Mouse (Mus musculus): ENCODE measurements around the gene Ccr7. TPM values are rescaled to one million over a fixed set of nuclear protein-coding genes. Genes with fewer than 3 reads are reported as not detected.

Ccr7 gene
- polyA plus RNA-seq, 1 experiment from 2014 or later: 0.33 TPM

GRCm38 (mm10) chr11:99098924-99099323, 56.0 kb downstream of the Ccr7 start:
- H3K36me3 ChIP-seq (ENCODE audit: control insufficient read depth, insufficient read depth, low read length): no peaks in the 10 kb centered on the region
- ATAC-seq (ENCODE audit: low read depth): no peak
- WGBS: 93% methylated on average over 9 of the region's 9 CpGs

GRCm38 (mm10) chr11:99096996-99097774, 57.7 kb downstream of the Ccr7 start:
- peak overlapping the region; percentile 49 for H3K27ac ChIP-seq (replicated peaks; ENCODE audit: low read depth, low read length)
- H3K4me1 ChIP-seq (ENCODE audit: control insufficient read depth, insufficient read depth, low read length): peaks cover 8% of the 10 kb centered on the region; the same call in 1 of the 2 replicates
- H3K4me3 ChIP-seq (ENCODE audit: low read depth, low read length): no peak overlapping the region
- 44% methylated on average over 8 of the region's 8 CpGs for WGBS
- ATAC-seq (ENCODE audit: low read depth) (no peak), DNase-seq (ENCODE audit: low spot score) (no peak)
- no peaks in the 10 kb centered on the region for H3K9me3 ChIP-seq (ENCODE audit: control insufficient read depth, low read length)
- H3K9ac ChIP-seq (ENCODE audit: low read depth, low read length): no peak overlapping the region
- no peaks in the 10 kb centered on the region for H3K27me3 ChIP-seq (replicated peaks; ENCODE audit: control insufficient read depth, insufficient read depth, low read length)
- H3K36me3 ChIP-seq (ENCODE audit: control insufficient read depth, insufficient read depth, low read length): no peaks in the 10 kb centered on the region
- no peak overlapping the region for H3K4me2 ChIP-seq (ENCODE audit: low read depth, low read length)

More at GRCm38 (mm10) chr11:99098924-99099323, 56.0 kb downstream of the Ccr7 start:
- Histone ChIP-seq H3K27ac (replicated peaks; ENCODE audit: low read depth, low read length) (no peak overlapping the region), H3K9me3 (ENCODE audit: control insufficient read depth, low read length) (no peaks in the 10 kb centered on the region), H3K4me3 (ENCODE audit: low read depth, low read length) (no peak overlapping the region), H3K4me1 (ENCODE audit: control insufficient read depth, insufficient read depth, low read length) (peaks cover 8% of the 10 kb centered on the region; the same call in 1 of the 2 replicates), H3K4me2 (ENCODE audit: low read depth, low read length) (no peak overlapping the region), H3K9ac (ENCODE audit: low read depth, low read length) (no peak overlapping the region), H3K27me3 (replicated peaks; ENCODE audit: control insufficient read depth, insufficient read depth, low read length) (no peaks in the 10 kb centered on the region)
- no peak for DNase-seq (ENCODE audit: low spot score)

DNA sequence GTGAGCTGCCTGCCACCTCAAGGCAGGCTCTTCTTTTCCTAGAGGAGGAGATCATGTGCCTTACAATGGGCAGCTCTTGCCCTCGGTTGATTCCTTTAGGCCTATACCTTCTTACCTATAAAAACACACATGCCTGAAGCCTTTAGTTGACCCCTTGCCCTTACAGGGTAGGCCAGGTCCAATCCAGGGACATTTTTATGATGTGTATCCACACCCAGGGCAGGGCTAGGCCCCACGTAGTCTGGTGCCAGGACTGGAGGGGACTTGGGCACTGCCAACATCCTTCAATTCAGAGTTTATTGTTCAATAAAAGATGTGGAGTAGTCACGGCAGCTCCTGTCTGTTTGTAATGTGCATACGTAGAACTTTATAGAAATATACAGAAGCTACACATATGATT, 58.5 kb downstream of the Ccr7 start:
- WGBS: 72% methylated on average over 4 of the region's 4 CpGs
- ATAC-seq (ENCODE audit: low read depth): no peak
- DNase-seq (ENCODE audit: low spot score): no peak
- Histone ChIP-seq H3K36me3 (ENCODE audit: control insufficient read depth, insufficient read depth, low read length) (no peaks in the 10 kb centered on the region), H3K9ac (ENCODE audit: low read depth, low read length) (no peak overlapping the region), H3K4me3 (ENCODE audit: low read depth, low read length) (no peak overlapping the region), H3K4me2 (ENCODE audit: low read depth, low read length) (no peak overlapping the region), H3K27ac (replicated peaks; ENCODE audit: low read depth, low read length) (peak overlapping the region; percentile 70; the same call in 1 of the 2 replicates), H3K9me3 (ENCODE audit: control insufficient read depth, low read length) (no peaks in the 10 kb centered on the region), H3K27me3 (replicated peaks; ENCODE audit: control insufficient read depth, insufficient read depth, low read length) (no peaks in the 10 kb centered on the region), H3K4me1 (ENCODE audit: control insufficient read depth, insufficient read depth, low read length) (peaks cover 8% of the 10 kb centered on the region; the same call in 1 of the 2 replicates)

GRCm38 (mm10) chr11:99095759-99096158, 59.1 kb downstream of the Ccr7 start:
- 48% methylated on average over 4 of the region's 4 CpGs for WGBS
- Histone ChIP-seq H3K4me3 (ENCODE audit: low read depth, low read length) (no peak overlapping the region), H3K27ac (replicated peaks; ENCODE audit: low read depth, low read length) (peak overlapping the region; percentile 36; the same call in 1 of the 2 replicates), H3K9me3 (ENCODE audit: control insufficient read depth, low read length) (no peaks in the 10 kb centered on the region), H3K4me1 (ENCODE audit: control insufficient read depth, insufficient read depth, low read length) (peaks cover 7% of the 10 kb centered on the region; the same call in 1 of the 2 replicates), H3K4me2 (ENCODE audit: low read depth, low read length) (no peak overlapping the region), H3K36me3 (ENCODE audit: control insufficient read depth, insufficient read depth, low read length) (no peaks in the 10 kb centered on the region), H3K27me3 (replicated peaks; ENCODE audit: control insufficient read depth, insufficient read depth, low read length) (no peaks in the 10 kb centered on the region), H3K9ac (ENCODE audit: low read depth, low read length) (no peak overlapping the region)
- no peak for ATAC-seq (ENCODE audit: low read depth)
- DNase-seq (ENCODE audit: low spot score): no peak

DNA sequence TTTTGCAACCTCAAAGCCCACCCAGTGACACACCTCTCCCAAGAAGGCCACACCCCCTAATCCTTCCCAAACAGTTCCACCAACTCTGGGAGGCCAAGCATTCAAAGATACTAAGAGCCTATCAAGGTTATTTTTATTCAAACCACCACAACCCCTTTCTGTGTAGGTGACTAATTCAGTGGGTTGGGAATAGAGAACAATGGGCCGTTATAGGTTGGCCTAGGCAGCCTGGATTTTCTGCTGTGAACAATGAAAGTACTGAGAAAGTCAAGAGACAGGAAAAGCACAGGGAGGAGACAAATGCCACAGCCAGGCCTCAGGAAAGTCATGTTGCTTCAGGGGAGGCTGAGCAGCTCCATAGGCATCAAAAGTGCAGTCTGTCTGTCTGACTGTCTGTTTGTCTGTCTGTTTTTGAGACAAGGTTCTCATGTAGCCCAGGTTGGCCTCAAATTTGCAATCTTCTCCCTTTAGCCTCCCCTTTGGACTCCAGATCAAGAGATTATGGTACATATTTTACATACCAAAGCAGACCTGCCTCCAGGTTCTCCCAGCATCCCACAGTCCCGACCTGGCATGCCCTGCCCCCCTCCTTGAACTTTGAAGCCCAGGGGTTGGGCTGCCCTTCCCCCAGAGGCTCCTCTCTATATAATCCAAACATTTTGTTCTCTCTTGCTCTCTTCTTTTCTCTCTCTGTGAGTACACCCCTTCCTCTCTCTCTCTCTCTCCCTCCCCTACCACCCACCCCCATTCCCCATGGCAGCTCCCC, 59.8 kb downstream of the Ccr7 start:
- Histone ChIP-seq H3K27ac (replicated peaks; ENCODE audit: low read depth, low read length) (no peak overlapping the region), H3K4me1 (ENCODE audit: control insufficient read depth, insufficient read depth, low read length) (0 out of 2 replicates have a peak, but pooled peaks cover 5% of the 10 kb centered on the region), H3K9ac (ENCODE audit: low read depth, low read length) (no peak overlapping the region), H3K27me3 (replicated peaks; ENCODE audit: control insufficient read depth, insufficient read depth, low read length) (no peaks in the 10 kb centered on the region), H3K36me3 (ENCODE audit: control insufficient read depth, insufficient read depth, low read length) (no peaks in the 10 kb centered on the region), H3K9me3 (ENCODE audit: control insufficient read depth, low read length) (no peaks in the 10 kb centered on the region), H3K4me2 (ENCODE audit: low read depth, low read length) (no peak overlapping the region), H3K4me3 (ENCODE audit: low read depth, low read length) (no peak overlapping the region)
- 32% methylated on average over 2 of the region's 2 CpGs for WGBS
- ATAC-seq (ENCODE audit: low read depth) (no peak), DNase-seq (ENCODE audit: low spot score) (no peak)

Other genes with a start within 250 kb of the Ccr7 start
- gene Cdc6, start 247.3 kb downstream of the Ccr7 start, polyA plus RNA-seq (2014; fragmentation: Nextera tagmentation; extraction: Ambion mirVana): 22.7 and 23.0 TPM in 2 replicates
- 46.4 and 50.3 TPM in 2 replicates for gene Rara, start 227.3 kb downstream of the Ccr7 start, polyA plus RNA-seq (2014; fragmentation: Nextera tagmentation; extraction: Ambion mirVana)
- gene Gjd3, start 172.1 kb downstream of the Ccr7 start, polyA plus RNA-seq (2014; fragmentation: Nextera tagmentation; extraction: Ambion mirVana): 0.34 and 0.56 TPM in 2 replicates
- gene Top2a, start 130.9 kb downstream of the Ccr7 start, polyA plus RNA-seq (2014; fragmentation: Nextera tagmentation; extraction: Ambion mirVana): 181 and 201 TPM in 2 replicates
- 966 and 1,068 TPM in 2 replicates for gene Igfbp4, start 113.8 kb downstream of the Ccr7 start, polyA plus RNA-seq (2014; fragmentation: Nextera tagmentation; extraction: Ambion mirVana)
- 0.81 and 1.0 TPM in 2 replicates for gene Tns4, start 65.8 kb downstream of the Ccr7 start, polyA plus RNA-seq (2014; fragmentation: Nextera tagmentation; extraction: Ambion mirVana)
- 130 and 146 TPM in 2 replicates for gene Smarce1, start 75.9 kb upstream of the Ccr7 start, polyA plus RNA-seq (2014; fragmentation: Nextera tagmentation; extraction: Ambion mirVana)
- 0.66 and 0.70 TPM in 2 replicates for gene Krt222, start 89.0 kb upstream of the Ccr7 start, polyA plus RNA-seq (2014; fragmentation: Nextera tagmentation; extraction: Ambion mirVana)
- gene Krt24, start 130.2 kb upstream of the Ccr7 start, polyA plus RNA-seq (2014; fragmentation: Nextera tagmentation; extraction: Ambion mirVana): 0.10 and 0.26 TPM in 2 replicates
- 4.4 and 6.2 TPM in 2 replicates for gene Krt25, start 167.9 kb upstream of the Ccr7 start, polyA plus RNA-seq (2014; fragmentation: Nextera tagmentation; extraction: Ambion mirVana)
- 0.24 and 0.42 TPM in 2 replicates for gene Krt26, start 182.9 kb upstream of the Ccr7 start, polyA plus RNA-seq (2014; fragmentation: Nextera tagmentation; extraction: Ambion mirVana)
- 3.2 and 6.1 TPM in 2 replicates for gene Krt27, start 196.0 kb upstream of the Ccr7 start, polyA plus RNA-seq (2014; fragmentation: Nextera tagmentation; extraction: Ambion mirVana)
- 2.8 and 3.4 TPM in 2 replicates for gene Krt28, start 219.8 kb upstream of the Ccr7 start, polyA plus RNA-seq (2014; fragmentation: Nextera tagmentation; extraction: Ambion mirVana)
- 76.8 and 167 TPM in 2 replicates for gene Krt10, start 234.3 kb upstream of the Ccr7 start, polyA plus RNA-seq (2014; fragmentation: Nextera tagmentation; extraction: Ambion mirVana)

All from embryonic facial prominence, embryonic 14.5 days (tissue).